Mouse (Mus musculus) hindbrain, postnatal 0 days (tissue): ENCODE data around the gene Vmn2r19. TPM values are rescaled to one million over a fixed set of nuclear protein-coding genes. Genes with fewer than 3 reads are reported as not detected.
A peak's percentile ranks its signal among the peaks of the same experiment; 100 is the strongest.
"Not testable (repeated sequence)": the region's sequence is repeated elsewhere in the genome, so short reads cannot be mapped to it uniquely, and the experiment has no call there.

Experiments
- ATAC-seq: fragments of 200-750 bp; cut with Nextera tagmentation; 2 replicates; pipeline ENCODE4 v1.8.0; 2017; ENCODE audit warnings: mild to moderate bottlenecking, moderate TSS enrichment, moderate library complexity
- DNase-seq: peaks from one replicate; pipeline ENCODE4 v3.0.0-alpha.2; 2015; ENCODE audit warnings: low spot score
- H3K27ac ChIP-seq: fragments of 300-500 bp; sonication (generic); 2 replicates; pipeline ENCODE4 v1.5.1; 2014; ENCODE audit warnings: mild to moderate bottlenecking
- H3K27me3 ChIP-seq: fragments of 300-500 bp; sonication (generic); 2 replicates; pipeline ENCODE4 v1.6.1; 2014; ENCODE audit warnings: low read length, mixed read lengths; ENCODE audit not compliant: insufficient read depth
- H3K36me3 ChIP-seq: fragments of 300-500 bp; sonication (generic); 2 replicates; pipeline ENCODE4 v1.6.1; 2014; ENCODE audit warnings: low read length, mixed read lengths; ENCODE audit not compliant: insufficient read depth
- H3K4me1 ChIP-seq: fragments of 300-500 bp; sonication (generic); 2 replicates; pipeline ENCODE4 v1.6.1; 2014; ENCODE audit warnings: antibody characterized with exemption, low read length, mixed read lengths; ENCODE audit not compliant: insufficient read depth
- H3K4me2 ChIP-seq: fragments of 300-500 bp; sonication (generic); 2 replicates; pipeline ENCODE4 v1.6.1; 2014; ENCODE audit warnings: low read depth, mild to moderate bottlenecking, low read length, moderate library complexity, mixed read lengths
- H3K4me3 ChIP-seq: fragments of 300-500 bp; sonication (generic); 2 replicates; pipeline ENCODE4 v1.5.1; 2014; ENCODE audit warnings: low read length
- H3K9ac ChIP-seq: fragments of 300-500 bp; sonication (generic); replicated peaks from 2 replicates; pipeline ENCODE4 v1.6.1; 2014; ENCODE audit warnings: mild to moderate bottlenecking, low read length, moderate library complexity, mixed read lengths
- H3K9me3 ChIP-seq: fragments of 300-500 bp; sonication (generic); 2 replicates; pipeline ENCODE4 v1.6.1; 2016; ENCODE audit warnings: low read length, mixed read lengths
- CTCF ChIP-seq: IDR thresholded peaks from 2 replicates; pipeline ENCODE4 v1.5.1; 2016; ENCODE audit warnings: antibody characterized with exemption, control low read depth, low read depth
- WGBS: fragments of 180-500 bp; shearing (Covaris S2); extraction: QIAGEN DNeasy Blood & Tissue Kit; methylation state at CpG from one replicate; pipeline ENCODE4 v1.1.7; 2014; 5-methylcytosine and 5-hydroxymethylcytosine counted together
- polyA plus RNA-seq: library from polyadenylated mRNA; unstranded; fragments of >200 nt; fragmentation: Nextera tagmentation; extraction: Ambion mirVana; gene quantifications from 2 replicates; pipeline ENCODE4 v1.2.1, GENCODE M21; 2015
- total RNA-seq: library from RNA; depleted of rRNA; stranded (reverse); fragments of >200 nt; gene quantifications from 2 replicates; pipeline ENCODE4 v1.2.3, GENCODE M21; 2014; rRNA removed

Gene Vmn2r19
- total and polyA plus RNA-seq, 2 experiments from 2014 or later: not detected

- no peak overlapping the region for H3K4me2 ChIP-seq
- no peak for DNase-seq
- WGBS: 69% methylated on average over 1 of the region's 1 CpGs
Observed at GRCm38 (mm10) chr6:123296687-123297086, 11.4 kb upstream of the Vmn2r19 start.

GRCm38 (mm10) chr6:123306315-123306714, 1.8 kb upstream of the Vmn2r19 start:
- not testable (repeated sequence) for ATAC-seq, H3K4me3 ChIP-seq, DNase-seq, H3K9me3 ChIP-seq, H3K9ac ChIP-seq, H3K27ac ChIP-seq, H3K27me3 ChIP-seq, H3K4me2 ChIP-seq, H3K4me1 ChIP-seq, H3K36me3 ChIP-seq
- WGBS: 90% methylated on average over 7 of the region's 7 CpGs

More at GRCm38 (mm10) chr6:123296687-123297086, 11.4 kb upstream of the Vmn2r19 start:
- Histone ChIP-seq H3K27ac (no peak overlapping the region), H3K9me3 (no peaks in the 10 kb centered on the region), H3K27me3 (no peaks in the 10 kb centered on the region), H3K4me3 (no peak overlapping the region), H3K36me3 (no peaks in the 10 kb centered on the region), H3K4me1 (no peaks in the 10 kb centered on the region), H3K9ac (no peak overlapping the region)
- no peak for ATAC-seq
- no peak for TF ChIP-seq CTCF

GRCm38 (mm10) chr6:123332503-123332902, 24.4 kb downstream of the Vmn2r19 start:
- Histone ChIP-seq H3K9ac (no peak overlapping the region), H3K36me3 (no peaks in the 10 kb centered on the region), H3K27ac (no peak overlapping the region), H3K9me3 (no peaks in the 10 kb centered on the region), H3K27me3 (no peaks in the 10 kb centered on the region), H3K4me3 (no peak overlapping the region), H3K4me1 (no peaks in the 10 kb centered on the region), H3K4me2 (no peak overlapping the region)
- ATAC-seq: no peak
- no peak for DNase-seq
- 29% methylated on average over 2 of the region's 2 CpGs for WGBS
- TF ChIP-seq CTCF: no peak

GRCm38 (mm10) chr6:123340093-123340492, 32.0 kb downstream of the Vmn2r19 start:
- DNase-seq: peak; percentile 48
- H3K4me1 ChIP-seq: no peaks in the 10 kb centered on the region
- H3K9me3 ChIP-seq: no peaks in the 10 kb centered on the region
- TF ChIP-seq CTCF: peak; percentile 62
- H3K27me3 ChIP-seq: no peaks in the 10 kb centered on the region
- ATAC-seq: peak; percentile 71
- H3K4me2 ChIP-seq: no peak overlapping the region
- H3K9ac ChIP-seq: no peak overlapping the region
- H3K27ac ChIP-seq: no peak overlapping the region
- no peak overlapping the region for H3K4me3 ChIP-seq
- H3K36me3 ChIP-seq: no peaks in the 10 kb centered on the region

- Histone ChIP-seq H3K9ac (no peak overlapping the region), H3K27me3 (no peaks in the 10 kb centered on the region), H3K4me1 (no peaks in the 10 kb centered on the region), H3K36me3 (no peaks in the 10 kb centered on the region), H3K4me2 (no peak overlapping the region), H3K9me3 (no peaks in the 10 kb centered on the region), H3K27ac (no peak overlapping the region), H3K4me3 (no peak overlapping the region)
- DNase-seq (no peak), ATAC-seq (no peak)
- TF ChIP-seq CTCF: no peak
- WGBS: 89% methylated on average over 1 of the region's 1 CpGs
Observed at GRCm38 (mm10) chr6:123346141-123346540, 38.0 kb downstream of the Vmn2r19 start.

Other genes with a start within 250 kb of the Vmn2r19 start
- gene Clec4a2, start 201.9 kb upstream of the Vmn2r19 start, total RNA-seq: 0.89 TPM in 1 of 2 replicates, not detected in the other
- 1.3 and 2.2 TPM in 2 replicates for gene Clec4a2, start 201.9 kb upstream of the Vmn2r19 start, polyA plus RNA-seq
- gene Clec4b2, start 135.4 kb upstream of the Vmn2r19 start, total RNA-seq: not detected in 2 replicates
- not detected in 2 replicates for gene Clec4b2, start 135.4 kb upstream of the Vmn2r19 start, polyA plus RNA-seq
- 0.29 and 8.7 TPM in 2 replicates for gene Clec4n, start 78.5 kb upstream of the Vmn2r19 start, total RNA-seq
- gene Clec4n, start 78.5 kb upstream of the Vmn2r19 start, polyA plus RNA-seq: 0.72 and 1.7 TPM in 2 replicates
- gene Clec4d, start 46.2 kb upstream of the Vmn2r19 start, total RNA-seq: not detected in 2 replicates
- gene Clec4d, start 46.2 kb upstream of the Vmn2r19 start, polyA plus RNA-seq: not detected in 2 replicates
- not detected in 2 replicates for gene Clec4e, start 18.5 kb upstream of the Vmn2r19 start, total RNA-seq
- 0.39 TPM in 1 of 2 replicates, not detected in the other for gene Clec4e, start 18.5 kb upstream of the Vmn2r19 start, polyA plus RNA-seq
- not detected in 2 replicates for gene Vmn2r20, start 109.8 kb downstream of the Vmn2r19 start, total RNA-seq
- gene Vmn2r20, start 109.8 kb downstream of the Vmn2r19 start, polyA plus RNA-seq: not detected in 2 replicates
- not detected in 2 replicates for gene Vmn2r21, start 225.1 kb downstream of the Vmn2r19 start, total RNA-seq
- not detected in 2 replicates for gene Vmn2r21, start 225.1 kb downstream of the Vmn2r19 start, polyA plus RNA-seq